Mouse (Mus musculus) frontal cortex, postnatal 14 days (tissue): Measurements from ENCODE around the gene Rtp3.

Experiments
- DNase-seq, 2 experiments: peaks; one replicate each; pipeline ENCODE4 v3.0.0; 2022; ENCODE audit warnings: low spot score in 2 of 2

Gene Rtp3

GRCm38 (mm10) chr9:110990204-110990603 is at the start of gene Rtp3:
TSS of gene Rtp3 (minus strand) at chr9:110990583.
- DNase-seq = no peak

GRCm38 (mm10) chr9:111039966-111040365 is 49.6 kb upstream of the Rtp3 start:
- no peak for DNase-seq

- DNase-seq = no peak
Measured at GRCm38 (mm10) chr9:111033717-111034116, 43.3 kb upstream of the Rtp3 start.

GRCm38 (mm10) chr9:111026791-111027190 is 36.4 kb upstream of the Rtp3 start:
- no peak for DNase-seq

GRCm38 (mm10) chr9:111019022-111019421 is 28.6 kb upstream of the Rtp3 start, which contains the start of gene Ltf:
TSS of gene Ltf (plus strand) at chr9:111019271.
- no peak for DNase-seq

GRCm38 (mm10) chr9:111015658-111016057 is 25.3 kb upstream of the Rtp3 start:
- no peak for DNase-seq

GRCm38 (mm10) chr9:111012041-111012440 is 21.7 kb upstream of the Rtp3 start:
- DNase-seq = no peak

- DNase-seq = no peak
Measured at GRCm38 (mm10) chr9:111011550-111011949, 21.2 kb upstream of the Rtp3 start.

GRCm38 (mm10) chr9:111009763-111010162 is 19.4 kb upstream of the Rtp3 start:
- DNase-seq = no peak

- DNase-seq = no peak
Measured at GRCm38 (mm10) chr9:111006544-111006943, 16.2 kb upstream of the Rtp3 start.

GRCm38 (mm10) chr9:111003279-111003678 is 12.9 kb upstream of the Rtp3 start:
- DNase-seq = no peak

- no peak for DNase-seq
Measured at GRCm38 (mm10) chr9:111001621-111002020, 11.2 kb upstream of the Rtp3 start.

- no peak for DNase-seq
Measured at GRCm38 (mm10) chr9:110999856-111000255, 9.5 kb upstream of the Rtp3 start.

- DNase-seq = no peak
Measured at GRCm38 (mm10) chr9:110999056-110999455, 8.7 kb upstream of the Rtp3 start.

- peak; percentile 32 to 64 for DNase-seq
Measured at GRCm38 (mm10) chr9:110997245-110997644, 6.9 kb upstream of the Rtp3 start.

- DNase-seq = peak; percentile 28 to 52
Measured at GRCm38 (mm10) chr9:110994716-110995172, 4.4 kb upstream of the Rtp3 start.

GRCm38 (mm10) chr9:110993281-110993709 is 2.9 kb upstream of the Rtp3 start:
- no peak for DNase-seq

GRCm38 (mm10) chr9:110989543-110989942 is 840 bp downstream of the Rtp3 start:
- no peak for DNase-seq

- no peak for DNase-seq
Measured at GRCm38 (mm10) chr9:110989141-110989540, 1.2 kb downstream of the Rtp3 start.

- DNase-seq = no peak
Measured at GRCm38 (mm10) chr9:110988078-110988477, 2.3 kb downstream of the Rtp3 start.

- no peak for DNase-seq
Measured at GRCm38 (mm10) chr9:110987331-110987730, 3.1 kb downstream of the Rtp3 start.

- no peak for DNase-seq
Measured at GRCm38 (mm10) chr9:110985951-110986350, 4.4 kb downstream of the Rtp3 start.

- no peak for DNase-seq
Measured at GRCm38 (mm10) chr9:110985541-110985940, 4.8 kb downstream of the Rtp3 start.

GRCm38 (mm10) chr9:110984096-110984495 is 6.3 kb downstream of the Rtp3 start:
- no peak for DNase-seq
